Mouse (Mus musculus) lung, adult 2 months (tissue): ENCODE measurements at regions not wholly inside any gene's neighbourhood (a gene's known extent, or its start where the extent isn't known, plus 50 kb on each side); places are given as distances from the start of the nearest gene placed in this dataset.

Experiments
- CTCF ChIP-seq: fragments of 200-500 bp; IDR thresholded peaks from 2 replicates; pipeline ENCODE4 v1.5.1; 2011; ENCODE audit warnings: mild to moderate bottlenecking, low read length, control low read depth; ENCODE audit not compliant: insufficient read depth
- POLR2A ChIP-seq: fragments of 200-500 bp; IDR thresholded peaks from 2 replicates; pipeline ENCODE4 v1.6.1; 2011; ENCODE audit warnings: low read depth, mild to moderate bottlenecking, control low read depth, low read length, borderline replicate concordance; ENCODE audit errors: extremely low read depth

DNA sequence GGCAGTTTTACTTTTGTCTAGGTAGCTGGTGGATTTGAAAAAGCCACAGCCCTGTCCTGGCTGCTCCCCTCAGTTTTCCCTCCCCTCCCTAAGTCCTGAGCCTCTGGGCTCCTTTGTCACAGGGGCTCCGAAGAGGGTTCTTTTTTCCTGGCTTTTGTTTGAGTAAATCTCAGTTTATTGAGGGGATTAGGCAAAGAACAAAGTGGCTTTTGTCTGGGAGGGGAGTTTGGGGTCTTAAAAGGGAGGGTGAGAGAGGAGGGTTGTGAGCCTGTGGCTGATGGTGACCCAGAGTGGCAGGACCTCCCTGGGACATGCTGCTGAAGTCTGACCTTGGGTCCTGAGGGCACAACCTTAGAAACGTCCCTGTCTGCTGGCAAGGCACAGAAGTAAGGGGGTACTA, 170.0 kb downstream of the Mex3b start:
- no peak for TF ChIP-seq CTCF
- no peak for TF ChIP-seq POLR2A
